Mouse (Mus musculus): ENCODE data around the gene Sergef.

Gene Sergef

DNA sequence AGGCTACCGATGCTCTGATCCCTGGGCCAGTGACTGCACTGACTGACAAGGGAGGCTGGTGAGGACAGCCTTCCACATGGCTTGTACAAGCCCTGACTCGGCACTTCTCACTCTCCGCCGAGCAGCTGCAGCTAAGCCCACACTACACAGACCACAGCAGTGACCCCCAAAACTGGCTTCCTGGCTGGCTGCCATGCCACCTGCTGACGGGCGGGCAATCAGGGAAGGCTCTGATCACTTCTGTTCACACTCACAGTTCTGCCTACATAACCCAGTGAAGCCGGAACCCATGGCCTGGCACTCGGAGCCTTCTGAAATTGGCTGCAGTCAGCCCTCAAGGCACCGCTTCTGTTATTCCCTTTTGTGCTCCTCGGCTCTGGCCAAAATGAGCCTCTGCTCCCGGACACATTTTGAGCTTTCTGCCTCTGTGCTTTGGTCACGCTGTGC is 95.4 kb downstream of the Sergef start:
- no peak for DNase-seq (ENCODE audit: low read depth, low spot score)

DNA sequence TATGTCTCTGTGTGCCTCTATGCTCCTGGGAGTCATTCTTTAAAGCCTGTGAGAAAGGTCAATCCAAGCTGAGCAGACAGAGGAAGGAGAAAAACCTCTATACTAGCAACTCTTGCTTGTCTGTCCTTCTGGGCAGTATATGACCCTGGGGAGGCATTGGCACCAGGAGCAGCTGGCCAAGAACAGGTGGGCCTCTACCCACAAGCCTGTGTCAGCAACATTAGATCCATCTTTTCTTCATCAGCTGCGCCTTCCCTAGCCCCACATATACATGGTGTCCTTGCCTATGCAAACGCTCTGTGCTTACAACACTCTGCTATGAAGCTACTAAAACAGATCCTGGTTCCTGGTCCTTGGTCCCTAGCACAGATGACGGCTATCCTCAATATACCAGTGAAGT is 97.5 kb downstream of the Sergef start:
- DNase-seq (ENCODE audit: low read depth, low spot score) = no peak

DNA sequence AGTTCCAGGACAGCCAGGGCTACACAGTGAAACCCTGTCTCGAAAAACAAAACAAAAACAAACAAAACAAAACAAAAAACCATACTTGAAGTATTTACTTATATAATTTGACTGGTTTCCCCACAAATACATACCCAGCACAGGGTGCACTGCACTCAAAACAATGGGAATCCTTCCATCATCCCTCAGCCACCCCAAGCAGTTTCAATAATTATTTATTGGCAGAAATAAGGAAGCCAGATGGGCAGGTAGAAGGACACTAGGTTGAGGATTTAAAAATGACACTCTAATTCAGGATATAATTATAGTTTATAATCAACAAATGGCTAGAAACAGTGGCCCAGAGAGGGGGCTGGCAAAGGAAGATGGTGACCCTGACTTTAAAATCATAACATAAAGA is 99.0 kb downstream of the Sergef start:
- DNase-seq (ENCODE audit: low read depth, low spot score) = no peak

DNA sequence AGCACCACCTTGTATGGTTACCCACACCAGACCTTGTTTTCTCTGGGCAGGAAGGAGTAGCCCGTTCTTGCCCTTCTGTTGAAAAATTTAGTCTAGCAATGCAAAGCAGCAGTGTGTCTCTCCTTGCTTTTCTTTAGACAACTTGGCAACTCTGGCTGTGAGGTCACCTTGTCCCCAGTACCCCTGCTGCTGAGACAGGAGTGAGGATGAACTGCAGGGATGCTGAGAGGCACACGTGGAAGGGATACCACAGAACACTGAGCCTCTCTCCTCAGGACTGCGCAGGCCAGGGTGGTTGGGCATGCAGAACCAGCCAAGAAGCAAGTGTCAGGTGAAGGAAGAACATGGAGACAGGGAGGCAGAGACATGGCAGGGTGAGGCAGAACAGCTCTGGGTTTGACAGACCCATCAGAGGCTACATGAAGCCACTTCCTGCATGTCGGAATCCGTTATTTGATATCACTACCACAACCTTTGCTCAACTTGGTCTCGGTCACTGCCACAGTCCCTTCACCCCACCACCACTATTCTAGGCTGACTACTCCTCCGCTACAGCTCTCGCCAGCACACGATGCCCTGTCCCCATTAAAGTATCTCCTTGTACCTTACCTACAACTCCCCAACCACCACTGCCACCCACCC is 103.0 kb downstream of the Sergef start:
- DNase-seq (ENCODE audit: low read depth, low spot score) = no peak

DNA sequence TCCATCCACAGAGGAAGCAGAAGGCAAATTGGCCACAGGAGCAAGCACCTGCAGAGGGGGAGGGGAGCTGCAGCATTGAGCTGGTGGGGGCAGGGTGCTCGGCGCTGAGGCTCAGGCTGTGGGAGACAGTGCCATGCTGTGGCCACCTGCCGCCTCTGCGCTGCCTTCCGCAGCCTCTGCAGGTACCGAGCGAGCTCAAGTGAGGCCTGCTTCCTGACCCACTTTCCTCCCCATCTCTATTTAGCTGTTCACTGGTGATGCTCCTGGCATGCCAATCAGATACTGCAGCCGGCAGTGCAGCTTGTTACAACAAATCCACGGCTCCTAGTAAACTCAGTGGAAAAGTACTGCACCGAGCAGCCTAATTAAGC is 104.2 kb downstream of the Sergef start:
- DNase-seq (ENCODE audit: low read depth, low spot score) = peak; percentile 11

DNA sequence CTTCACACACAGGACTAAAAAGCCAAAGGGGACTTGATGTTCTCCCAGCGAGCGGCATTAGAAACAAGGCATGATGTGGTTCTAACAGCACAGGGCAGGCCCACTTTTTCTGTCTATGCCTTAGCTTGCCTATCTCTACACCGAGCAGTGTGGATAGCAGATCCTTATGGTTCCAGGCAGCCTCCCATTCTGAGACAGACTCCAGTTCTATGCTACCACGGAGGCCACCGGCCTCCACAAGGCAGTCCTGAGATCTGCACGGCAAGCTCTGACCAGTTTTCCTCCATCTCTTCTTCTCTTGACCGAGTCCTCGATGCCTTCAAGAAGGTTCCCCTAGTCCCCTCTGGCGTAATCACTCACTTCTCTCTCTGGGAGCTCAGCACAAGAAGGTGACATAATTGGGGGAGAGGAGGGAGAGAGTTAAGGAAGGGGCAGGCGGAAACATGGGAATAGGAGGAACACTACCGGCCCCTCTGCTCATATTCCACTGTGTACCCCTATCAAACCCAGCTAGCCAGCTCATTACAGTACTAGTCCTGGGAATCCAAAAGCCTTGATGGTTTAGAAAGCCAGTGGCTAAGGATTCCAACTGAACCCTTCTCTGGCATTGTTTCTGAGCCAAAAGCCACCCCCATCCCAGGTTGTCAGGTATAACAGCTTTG is 104.7 kb downstream of the Sergef start:
- no peak for DNase-seq (ENCODE audit: low read depth, low spot score)

DNA sequence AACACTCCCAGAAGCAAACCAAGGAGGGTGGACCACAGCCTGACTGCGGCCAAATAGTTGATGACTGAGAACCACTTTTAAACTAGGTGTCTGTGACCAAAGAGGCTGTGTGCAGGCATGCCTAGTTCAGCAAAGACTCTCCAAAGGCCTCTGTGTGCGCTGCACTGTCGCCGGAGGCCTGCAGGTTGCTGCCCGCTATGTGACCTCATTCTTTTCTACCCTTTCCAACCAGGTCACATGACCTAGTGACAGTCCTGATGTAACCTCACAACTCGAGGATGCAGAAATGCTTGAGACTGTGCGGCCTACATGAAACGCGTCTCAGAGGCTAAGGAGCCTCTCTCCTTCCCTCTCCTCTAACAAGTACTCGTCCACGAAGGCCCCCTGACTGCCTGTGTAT is 106.1 kb downstream of the Sergef start:
- DNase-seq (ENCODE audit: low read depth, low spot score) = no peak

DNA sequence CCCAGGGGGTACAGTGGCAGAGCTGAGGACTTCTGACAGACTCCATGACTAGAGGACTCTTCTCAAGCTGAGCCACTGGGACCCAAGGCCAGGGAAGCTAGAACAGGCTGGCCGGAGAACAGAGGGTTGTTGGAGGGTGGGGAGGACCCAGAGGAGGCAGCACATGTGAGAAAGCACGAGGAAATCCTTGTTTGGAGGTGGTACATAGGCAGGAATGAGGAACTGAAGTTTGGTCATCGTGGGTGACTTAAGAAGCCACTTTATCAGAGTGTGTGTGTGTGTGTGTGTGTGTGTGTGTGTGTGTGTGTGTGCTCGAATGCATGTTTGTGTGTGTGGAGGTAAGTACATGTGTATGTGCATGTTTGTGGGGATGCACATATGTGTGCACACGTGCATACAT is 108.3 kb downstream of the Sergef start:
- DNase-seq (ENCODE audit: low read depth, low spot score) = no peak

DNA sequence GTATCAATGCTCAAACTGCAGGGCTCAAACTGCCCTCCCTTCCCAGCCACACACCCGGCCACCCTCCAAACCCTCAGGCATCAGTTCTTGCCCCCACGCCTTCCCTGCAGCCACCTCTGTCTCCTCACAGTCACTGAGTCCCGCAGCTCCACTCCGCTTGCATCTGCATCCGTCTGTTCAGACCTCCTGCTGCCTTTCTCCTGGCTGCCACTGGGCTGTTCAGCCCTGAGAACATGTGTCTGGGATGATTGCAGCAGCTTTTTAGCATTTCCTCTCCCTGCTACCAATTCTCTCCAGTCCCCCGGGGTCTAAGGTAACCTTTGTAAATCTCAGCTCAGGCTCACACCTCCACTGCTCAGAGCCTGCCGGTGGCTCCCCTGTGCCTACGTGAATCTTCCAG is 109.7 kb downstream of the Sergef start:
- no peak for DNase-seq (ENCODE audit: low read depth, low spot score)

DNA sequence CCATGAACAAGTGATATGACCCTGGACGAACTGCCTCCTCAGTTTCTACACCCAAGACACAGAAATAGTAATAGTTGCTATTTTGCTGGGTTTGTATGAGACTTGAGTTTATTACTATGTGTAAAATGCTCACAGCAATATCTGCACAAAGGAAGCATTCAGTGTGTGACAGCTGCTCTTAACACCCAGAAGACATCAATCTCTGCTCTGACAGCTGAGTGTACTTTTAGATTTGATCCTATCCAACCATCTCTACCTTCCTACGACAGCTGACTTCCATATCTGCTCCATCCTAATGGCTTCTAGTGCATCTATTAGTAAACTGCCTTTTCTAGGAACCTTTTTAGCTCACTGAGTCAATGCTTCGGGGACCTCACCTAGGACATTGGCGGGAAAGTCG is 110.3 kb downstream of the Sergef start:
- DNase-seq (ENCODE audit: low read depth, low spot score) = no peak

DNA sequence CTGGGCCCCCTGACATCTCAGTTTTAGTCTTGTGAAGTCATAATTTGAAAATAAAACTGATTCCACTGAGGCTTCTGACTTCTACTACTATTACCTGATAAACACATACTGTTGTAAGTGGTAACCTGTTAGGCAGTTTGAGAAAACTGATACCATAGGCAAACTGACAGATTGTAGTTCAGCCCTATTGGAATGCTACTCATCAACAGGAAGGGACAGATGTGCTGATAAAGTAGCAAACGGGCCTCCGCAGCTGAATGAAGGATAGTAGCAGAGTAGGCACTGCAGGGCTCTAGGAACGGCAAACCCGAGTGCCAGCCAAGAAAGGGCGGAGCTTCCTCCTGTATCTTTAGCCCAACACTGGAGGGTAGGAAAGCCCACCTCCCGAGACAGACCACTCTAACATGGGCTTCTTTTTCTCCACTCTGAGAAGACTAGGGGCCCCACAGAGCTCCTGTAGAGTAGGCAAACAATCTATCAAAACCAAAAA is 112.9 kb downstream of the Sergef start:
- DNase-seq (ENCODE audit: low read depth, low spot score) = no peak

DNA sequence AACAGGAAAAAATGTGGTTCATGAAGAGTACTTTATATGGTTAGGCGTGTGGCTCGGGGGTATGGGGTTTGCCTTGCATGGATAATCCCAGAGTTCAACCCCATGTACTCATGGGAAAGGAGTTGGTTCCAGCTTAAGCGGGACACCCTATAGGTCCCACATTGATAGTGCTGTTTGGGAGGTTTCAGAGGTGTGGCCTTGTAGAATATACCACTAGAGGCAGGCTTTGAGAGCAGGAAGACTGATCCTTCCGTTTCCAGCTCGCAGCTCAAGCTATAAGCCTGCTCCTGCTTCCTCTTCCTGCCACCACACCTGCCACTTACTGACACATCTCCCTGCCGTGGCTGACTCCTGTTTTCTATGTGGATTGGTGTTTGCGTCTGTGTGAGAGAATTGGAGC is 116.4 kb downstream of the Sergef start:
- no peak for DNase-seq (ENCODE audit: low read depth, low spot score)

DNA sequence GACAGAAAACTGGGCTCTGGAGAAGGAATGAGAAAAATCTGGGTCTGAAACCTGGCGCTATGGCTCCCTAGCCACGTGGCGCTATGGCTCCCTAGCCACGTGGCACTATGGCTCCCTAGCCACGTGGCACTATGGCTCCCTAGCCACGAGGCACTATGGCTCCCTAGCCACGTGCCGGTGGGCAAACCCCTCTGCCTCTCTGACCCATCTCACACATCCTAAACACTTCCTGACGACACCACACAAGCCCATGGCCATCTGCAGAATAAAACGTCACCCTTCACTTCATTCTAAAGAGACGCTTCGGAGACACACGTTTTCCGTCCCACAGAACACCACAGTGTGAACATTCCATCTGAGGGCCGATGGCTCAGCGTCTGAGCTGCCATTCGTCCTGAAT is 117.8 kb downstream of the Sergef start:
- no peak for DNase-seq (ENCODE audit: low read depth, low spot score)

DNA sequence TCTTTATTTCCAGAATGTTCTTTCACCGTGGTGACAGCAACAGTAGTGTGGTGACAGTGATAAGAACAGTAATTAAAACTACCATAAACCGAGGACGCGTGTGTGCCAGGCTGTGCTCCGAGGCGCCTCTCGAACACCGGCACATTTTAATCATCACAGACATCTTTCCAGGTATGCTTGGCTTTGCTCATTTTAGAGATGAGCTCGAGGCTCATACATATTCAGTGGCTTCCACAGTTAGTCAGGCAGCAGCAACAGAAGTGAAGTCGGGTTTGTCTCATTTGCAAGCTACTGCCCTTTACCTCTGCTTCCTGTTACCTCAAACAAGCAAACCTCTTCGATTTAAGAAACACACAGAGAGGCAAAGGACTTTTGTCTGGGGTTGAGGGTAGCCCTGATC is 120.5 kb downstream of the Sergef start:
- no peak for DNase-seq (ENCODE audit: low read depth, low spot score)

DNA sequence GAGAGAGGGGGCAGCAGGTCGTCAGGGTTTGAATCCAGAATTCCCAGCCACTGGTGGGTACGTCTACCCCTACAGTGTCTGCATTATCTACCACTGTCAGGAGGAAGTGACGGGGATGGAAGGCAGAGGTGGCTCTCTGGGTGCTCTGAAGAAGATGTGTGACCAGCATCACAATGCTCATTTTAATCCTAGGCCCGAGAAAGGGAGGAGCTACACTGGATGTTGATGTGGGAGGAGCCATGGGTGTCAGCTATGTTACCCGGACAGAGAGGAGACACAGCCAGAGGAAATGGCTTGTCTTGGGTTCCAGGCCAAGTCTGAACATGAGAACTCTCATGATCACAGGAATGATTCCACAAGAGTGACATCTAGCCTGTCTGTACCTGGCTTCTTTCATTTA is 122.4 kb downstream of the Sergef start:
- no peak for DNase-seq (ENCODE audit: low read depth, low spot score)

DNA sequence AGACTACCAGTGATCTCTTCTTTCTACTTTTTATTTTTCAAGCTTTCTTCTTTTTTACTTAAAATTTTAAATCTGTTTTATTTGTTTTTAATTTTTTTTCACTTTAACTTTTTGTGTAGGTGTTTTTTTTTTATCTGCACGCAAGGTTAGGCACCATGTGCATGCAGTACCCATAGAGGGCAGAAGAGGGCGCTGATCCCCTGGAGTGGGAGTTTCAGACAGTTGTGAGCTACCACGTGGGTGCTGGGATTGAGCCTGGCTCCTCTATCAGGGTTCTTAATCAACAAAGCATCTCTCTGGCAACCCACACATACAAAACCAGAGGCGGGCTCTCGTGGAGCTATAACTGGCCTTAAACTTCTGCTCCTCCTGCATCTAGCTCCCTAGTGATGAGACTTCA is 123.6 kb downstream of the Sergef start:
- no peak for DNase-seq (ENCODE audit: low read depth, low spot score)

DNA sequence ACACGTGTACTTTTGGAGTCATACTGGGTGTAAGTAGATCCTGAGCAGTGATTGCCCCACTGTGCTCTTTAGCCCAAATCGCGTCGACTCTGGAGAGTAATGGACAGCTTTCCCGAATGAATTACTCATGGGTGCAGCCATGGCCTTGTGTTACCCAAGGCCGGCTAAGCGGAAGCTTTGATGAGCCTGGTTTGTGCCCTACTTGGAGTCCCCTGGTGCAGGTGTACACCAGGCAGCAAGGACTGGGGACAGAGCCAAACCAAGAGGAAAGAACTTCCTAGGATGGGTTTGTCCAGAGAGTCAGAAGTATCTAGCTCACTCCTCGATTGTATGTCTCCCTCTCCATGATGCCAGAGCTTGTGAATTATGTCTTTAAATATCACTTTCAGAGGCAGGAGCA is 124.6 kb downstream of the Sergef start:
- no peak for DNase-seq (ENCODE audit: low read depth, low spot score)

DNA sequence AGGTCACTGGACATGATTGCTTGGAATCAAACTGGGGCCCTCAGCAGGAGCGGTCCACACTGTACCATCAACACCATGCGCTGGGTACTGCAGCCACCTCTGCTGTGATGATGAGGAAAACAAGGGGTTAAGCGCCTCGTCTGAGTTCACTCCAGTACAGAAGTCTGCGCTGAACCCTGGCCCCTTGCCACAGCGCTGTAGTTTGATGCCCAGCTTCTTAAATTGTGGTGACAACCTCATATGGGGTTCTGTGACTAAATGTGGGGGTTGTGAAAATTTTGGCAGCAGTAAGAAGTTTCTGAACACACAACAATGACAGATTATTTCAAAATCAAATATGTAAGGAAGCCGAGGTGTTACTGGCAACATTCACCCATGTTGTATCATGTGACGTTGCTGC is 126.0 kb downstream of the Sergef start:
- no peak for DNase-seq (ENCODE audit: low read depth, low spot score)

DNA sequence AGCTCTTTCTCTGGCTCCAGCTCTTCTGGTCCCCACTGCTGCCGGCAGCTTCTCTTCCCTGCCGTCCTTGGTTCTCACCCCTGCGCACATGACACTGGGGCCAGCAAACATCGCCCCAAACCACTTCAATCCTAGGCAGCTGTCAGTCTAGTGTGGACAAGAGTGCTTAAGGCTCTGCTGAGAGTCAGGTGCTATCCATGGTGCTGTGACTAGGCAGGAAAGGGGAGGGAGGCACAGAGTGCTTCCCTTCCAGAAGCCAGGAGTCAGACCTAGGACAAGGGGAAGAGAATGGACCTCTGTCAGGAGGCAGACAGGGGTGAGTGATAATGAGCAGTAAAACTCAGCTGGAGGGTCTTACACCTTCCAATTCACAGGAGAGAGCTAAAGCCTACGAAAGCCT is 126.8 kb downstream of the Sergef start:
- no peak for DNase-seq (ENCODE audit: low read depth, low spot score)

DNA sequence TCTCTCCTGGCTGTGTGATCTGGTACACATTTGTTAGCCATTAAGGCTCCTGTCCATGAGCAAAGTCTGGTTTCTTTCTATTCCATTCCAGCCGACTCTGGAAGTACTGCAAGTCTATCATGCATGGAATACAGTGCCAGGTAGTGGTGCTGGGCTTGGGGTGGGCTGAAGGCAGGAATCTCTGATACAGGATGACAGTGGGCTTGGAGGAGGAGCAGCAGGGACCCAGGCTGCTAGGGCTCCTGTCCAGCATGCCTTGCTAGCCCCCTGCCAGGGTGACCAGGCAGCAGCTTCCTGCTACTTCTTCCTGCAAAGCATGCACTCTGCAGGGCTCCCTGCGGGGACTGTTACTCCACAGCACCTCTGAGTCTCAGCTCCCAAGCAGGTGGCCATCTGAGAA is 128.8 kb downstream of the Sergef start:
- no peak for DNase-seq (ENCODE audit: low read depth, low spot score)

DNA sequence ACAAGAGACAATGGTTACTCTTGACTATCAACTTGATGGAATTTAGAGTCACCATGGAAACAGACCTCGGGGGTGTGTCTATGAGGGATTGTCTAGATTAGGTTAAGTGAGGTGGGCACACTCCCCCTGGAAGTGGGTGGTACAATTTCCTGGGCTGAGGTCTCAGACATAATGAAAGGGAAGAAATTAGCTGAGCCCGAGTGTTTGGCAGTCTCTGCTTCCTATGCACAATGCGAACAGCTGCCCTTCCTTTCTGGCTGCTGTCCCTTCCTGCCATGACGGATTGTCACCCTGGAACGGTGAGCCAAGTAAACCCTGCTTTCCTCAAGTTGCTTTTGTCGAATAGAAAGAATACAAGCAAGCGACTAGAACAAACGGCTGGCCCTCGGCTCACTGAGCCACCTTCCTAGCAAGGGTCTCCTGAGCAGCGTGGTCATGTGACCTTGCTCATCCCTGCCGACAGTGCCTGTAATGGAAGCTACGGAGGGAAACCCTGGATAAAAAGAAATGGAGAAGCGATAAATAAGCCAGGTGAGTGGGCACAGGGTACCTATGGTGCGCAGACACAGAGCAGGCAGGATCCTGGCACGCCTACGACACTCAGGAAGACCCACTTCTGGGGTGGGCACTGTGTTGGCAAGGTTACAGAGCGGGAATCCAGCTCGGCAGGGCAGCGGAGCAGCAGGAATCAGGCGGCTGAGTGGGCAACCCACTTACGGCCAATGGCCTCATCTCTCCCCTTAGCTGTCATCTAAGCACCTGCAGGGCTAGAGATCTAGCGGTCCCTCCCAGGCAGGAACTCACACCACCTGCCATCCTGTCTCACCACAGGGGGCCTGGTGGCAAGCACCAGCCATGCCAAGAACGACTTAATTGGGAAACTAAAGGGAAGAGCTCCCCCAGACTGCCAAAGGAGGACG is 130.0 kb downstream of the Sergef start:
- DNase-seq (ENCODE audit: low read depth, low spot score) = no peak

DNA sequence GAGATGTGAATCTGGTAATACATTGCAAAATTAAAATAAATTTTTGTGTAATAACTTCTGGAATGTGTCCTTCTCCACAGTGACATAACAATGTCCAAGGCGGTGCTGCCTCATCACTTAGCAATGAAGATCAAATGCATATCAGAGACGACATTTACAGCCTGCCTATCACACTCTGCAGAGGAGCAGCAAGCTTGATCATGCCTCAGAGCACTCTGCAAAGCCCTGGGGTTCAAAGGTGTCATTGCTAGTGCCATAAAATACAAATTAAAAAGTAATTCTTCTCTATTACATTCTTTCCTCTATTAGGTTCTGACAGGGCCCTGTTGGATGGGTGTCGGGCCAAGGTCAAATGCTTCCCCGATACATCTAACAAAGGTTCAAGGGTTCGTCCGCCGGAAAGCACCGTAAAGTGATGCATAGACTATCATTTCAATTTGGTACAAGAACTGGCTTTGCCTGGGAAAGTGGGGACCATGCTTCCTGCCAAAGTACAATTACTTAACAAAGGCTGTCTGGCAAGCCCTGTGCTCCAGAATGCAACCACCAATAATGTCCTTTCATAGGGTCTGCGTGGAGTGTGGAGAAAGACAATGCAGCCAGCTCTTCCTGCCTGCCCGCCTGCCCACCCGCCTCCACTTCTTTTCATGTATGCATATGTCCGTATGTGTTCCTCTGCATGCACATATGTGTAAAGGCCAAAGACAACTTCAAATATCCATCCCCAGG is 130.9 kb downstream of the Sergef start:
- no peak for DNase-seq (ENCODE audit: low read depth, low spot score)

All from CD4-positive helper T cell, adult 2 months (primary cell).